Mouse (Mus musculus) G1E-ER4 (cell line): ENCODE data around the gene Gm14781. TPM values are rescaled to one million over a fixed set of nuclear protein-coding genes. Genes with fewer than 3 reads are reported as not detected.
"Not testable (repeated sequence)": the region's sequence is repeated elsewhere in the genome, so short reads cannot be mapped to it uniquely, and the experiment has no call there.

Experiments
- GATA1 ChIP-seq: IDR thresholded peaks from one replicate; pipeline ENCODE4 v1.8.0; 2012; ENCODE audit warnings: low read length, inconsistent platforms
- polyA plus RNA-seq: library from polyadenylated mRNA; stranded (reverse); fragments of >175 nt; gene quantifications from 2 replicates; pipeline ENCODE4 v1.2.3, GENCODE M21; 2012

The Gm14781 gene
- not detected in 2 replicates for polyA plus RNA-seq

- TF ChIP-seq GATA1: not testable (repeated sequence)
These were observed at the start of gene Gm14781 for GRCm38 (mm10) chrX:91631894-91632293. Gene Gm14781 (plus strand): TSS chrX:91632194.

Other genes starting within 250 kb of the Gm14781 start
- not detected in 2 replicates for gene Gm5072, start 239.7 kb upstream of the Gm14781 start, polyA plus RNA-seq
- not detected in 2 replicates for gene Gm8914, start 152.1 kb upstream of the Gm14781 start, polyA plus RNA-seq
- not detected in 2 replicates for gene 1700084M14Rik, start 56.3 kb upstream of the Gm14781 start, polyA plus RNA-seq
- gene Mageb5, start 150.8 kb downstream of the Gm14781 start, polyA plus RNA-seq: not detected in 2 replicates